Mouse (Mus musculus): ENCODE data around the gene Ace.

DNA sequence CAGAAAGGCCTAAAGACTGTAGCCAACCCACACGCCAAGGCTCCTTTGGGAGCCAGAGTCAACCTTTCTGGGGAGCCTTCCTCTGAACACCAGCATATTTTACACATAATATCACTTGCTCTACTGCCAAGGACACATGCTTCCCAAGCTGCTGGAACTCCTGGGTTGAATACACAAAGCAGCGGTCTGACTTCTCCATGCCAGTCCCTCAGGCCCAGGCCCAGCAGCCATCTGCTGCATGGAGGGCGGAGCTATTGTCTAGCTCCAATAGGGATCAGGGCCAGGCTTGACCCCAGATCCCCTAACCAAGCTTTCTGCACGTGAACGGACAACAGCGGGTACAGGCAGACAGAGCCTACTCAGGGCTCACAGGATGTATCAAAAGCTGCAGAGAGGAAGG is 32.9 kb upstream of the Ace start:
- TF ChIP-seq CTCF (IDR thresholded peaks at IDR 0.05; ENCODE audit: control insufficient read depth, insufficient read depth, insufficient read length): no peak
- no peak for TF ChIP-seq USF1 (IDR thresholded peaks at IDR 0.05; ENCODE audit: low read depth)
- no peak for TF ChIP-seq MYOD1 (IDR thresholded peaks at IDR 0.05; ENCODE audit: control insufficient read depth, insufficient read length, low read depth)
- no peak for TF ChIP-seq MAX (IDR thresholded peaks at IDR 0.05)
- TF ChIP-seq MYOG (IDR thresholded peaks at IDR 0.05; ENCODE audit: control insufficient read depth, extremely low read depth, insufficient read length): no peak
- TF ChIP-seq CEBPB (IDR thresholded peaks at IDR 0.05; ENCODE audit: low read depth): no peak
- TF ChIP-seq FOSL1 (IDR thresholded peaks at IDR 0.05; ENCODE audit: insufficient read depth, low read length, poor library complexity, severe bottlenecking): no peak
